Mouse (Mus musculus): ENCODE measurements at regions not wholly inside any gene's neighbourhood (a gene's known extent, or its start where the extent isn't known, plus 50 kb on each side); places are given as distances from the start of the nearest gene placed in this dataset.
A peak's percentile ranks its signal among the peaks of the same experiment; 100 is the strongest.

DNA sequence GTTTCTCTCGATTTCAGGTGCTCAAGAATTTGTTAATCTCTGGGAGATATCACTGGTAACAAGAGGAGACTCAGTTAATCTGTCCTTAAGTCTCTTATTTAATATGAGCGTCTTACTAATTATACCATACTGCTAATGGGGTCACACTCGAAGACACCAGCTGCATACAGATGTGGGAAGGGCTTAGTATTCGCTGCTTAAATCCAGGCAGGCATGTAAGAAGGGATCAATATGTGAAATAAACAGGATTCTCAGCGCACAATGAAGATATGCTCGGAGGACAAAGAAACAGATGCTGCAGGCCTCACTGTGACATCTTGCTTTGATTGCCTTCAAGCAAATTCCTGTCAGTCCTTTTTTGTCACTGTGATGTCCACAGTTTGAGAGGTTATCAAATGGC is 108.3 kb downstream of the Zwint start:
- no peak for DNase-seq

GRCm38 (mm10) chr10:72778356-72778755 is 123.7 kb downstream of the Zwint start:
- DNase-seq, result peak; percentile 6

DNA sequence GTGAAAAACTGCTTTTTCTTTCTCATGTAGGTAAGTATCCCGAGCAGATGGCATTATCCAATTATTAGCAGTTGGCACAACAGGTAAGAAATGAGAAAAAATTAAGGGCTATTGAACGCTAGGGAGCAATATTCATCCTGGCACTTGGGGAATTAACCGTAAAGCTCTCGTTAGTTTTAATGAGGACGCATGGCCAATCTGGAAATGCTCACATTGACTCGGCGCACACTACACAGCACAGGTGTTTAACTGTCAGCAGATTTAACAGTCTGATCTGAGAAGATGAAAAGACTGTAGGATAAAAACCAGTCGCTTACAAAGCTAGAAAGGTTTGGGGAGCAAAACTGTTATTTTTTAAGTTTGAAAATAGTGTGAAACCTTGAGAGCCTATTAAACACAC is 157.0 kb downstream of the Zwint start:
- DNase-seq, result no peak

DNA sequence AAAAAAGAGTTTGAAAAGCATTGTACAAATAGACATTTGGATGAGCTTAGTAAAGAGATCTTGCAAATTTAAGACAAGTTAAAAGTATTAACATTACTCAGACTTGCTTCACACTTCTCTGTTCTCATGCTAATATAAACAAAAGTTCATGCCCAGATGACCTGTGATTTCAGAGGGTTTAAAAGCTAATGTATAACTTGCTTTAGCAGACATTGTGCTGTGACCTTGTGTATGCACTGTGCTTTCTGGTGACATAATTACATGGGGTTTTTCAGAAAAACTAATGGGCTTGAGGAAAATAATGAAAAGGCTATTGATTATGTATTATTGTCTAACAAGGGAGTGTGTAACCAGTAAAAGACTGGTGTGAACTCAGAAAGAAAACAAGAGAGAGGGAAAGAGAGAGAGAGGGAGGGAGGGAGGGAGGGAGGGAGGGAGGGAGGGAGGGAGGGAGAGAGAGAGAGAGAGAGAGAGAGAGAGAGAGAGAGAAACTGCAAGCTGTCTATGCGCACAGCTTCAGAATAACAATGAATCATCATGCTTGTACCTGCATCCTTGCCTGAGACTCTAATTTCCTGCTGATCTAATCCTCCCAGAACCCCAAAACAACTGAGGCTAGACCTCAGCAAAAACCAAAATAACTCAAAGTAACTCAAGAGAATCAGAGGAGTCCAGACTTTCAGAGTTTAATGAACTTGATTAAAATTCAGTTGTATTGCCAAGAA is 192.9 kb downstream of the Zwint start:
- DNase-seq, result no peak

DNA sequence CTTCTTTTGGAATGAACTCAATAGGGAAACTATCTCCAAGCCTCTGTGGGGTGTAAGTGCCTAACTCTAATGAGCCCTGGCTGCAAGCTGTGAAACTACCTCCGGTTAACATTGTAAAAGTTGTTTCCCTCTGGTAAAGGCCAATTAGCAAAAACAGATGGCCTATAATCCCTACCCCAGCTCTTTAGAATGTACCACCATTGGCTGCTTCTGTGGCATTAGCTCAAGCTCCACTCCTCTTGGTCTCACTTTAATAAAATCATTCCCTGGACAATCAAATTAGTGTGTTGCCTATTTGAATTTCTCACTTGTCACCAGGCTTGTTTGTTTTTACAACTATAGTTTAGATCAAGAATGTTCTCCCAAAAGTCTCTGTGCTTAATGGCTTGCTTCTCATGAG is 213.3 kb downstream of the Zwint start:
- DNase-seq, result no peak

All from kidney, postnatal 10 days (tissue).